Mouse (Mus musculus) C2C12 (cell line): ENCODE measurements at regions not wholly inside any gene's neighbourhood (a gene's known extent, or its start where the extent isn't known, plus 50 kb on each side); places are given as distances from the start of the nearest gene placed in this dataset.
"Not testable (repeated sequence)": the region's sequence is repeated elsewhere in the genome, so short reads cannot be mapped to it uniquely, and the experiment has no call there.

ENCODE experiments used
- H3K27me3 ChIP-seq: one replicate; pipeline ENCODE4 v1.6.1; 2011; ENCODE audit not compliant: control insufficient read depth, insufficient read depth, insufficient read length
- H3K36me3 ChIP-seq: one replicate; pipeline ENCODE4 v1.6.1; 2011; ENCODE audit not compliant: control insufficient read depth, insufficient read depth
- H3K4me3 ChIP-seq: one replicate; pipeline ENCODE4 v1.5.1; 2011; ENCODE audit warnings: mild to moderate bottlenecking, control low read depth; ENCODE audit not compliant: poor library complexity, insufficient read depth, severe bottlenecking
- H3K79me2 ChIP-seq: one replicate; pipeline ENCODE4 v1.6.1; 2011; ENCODE audit not compliant: control insufficient read depth, insufficient read depth
- H3K79me3 ChIP-seq: one replicate; pipeline ENCODE4 v1.6.1; 2011; ENCODE audit warnings: low read depth, control low read depth
- H3ac ChIP-seq: one replicate; pipeline ENCODE3; 2011; ENCODE audit warnings: low read depth; ENCODE audit not compliant: control insufficient read depth, insufficient read length
- CEBPB ChIP-seq: IDR thresholded peaks from one replicate; pipeline ENCODE4 v1.6.1; 2011; ENCODE audit warnings: low read depth, mild to moderate bottlenecking, control low read depth, moderate library complexity
- CTCF ChIP-seq: IDR thresholded peaks from one replicate; pipeline ENCODE4 v1.5.1; 2011; ENCODE audit not compliant: control insufficient read depth, insufficient read depth, insufficient read length
- FOSL1 ChIP-seq: IDR thresholded peaks from one replicate; pipeline ENCODE4 v1.8.0; 2011; ENCODE audit warnings: mild to moderate bottlenecking, low read length; ENCODE audit not compliant: poor library complexity, insufficient read depth, severe bottlenecking
- MAX ChIP-seq: IDR thresholded peaks from one replicate; pipeline ENCODE4 v1.6.1; 2011; ENCODE audit warnings: mild to moderate bottlenecking, control low read depth
- MYOD1 ChIP-seq: IDR thresholded peaks from one replicate; pipeline ENCODE4 v1.6.1; 2011; ENCODE audit warnings: low read depth; ENCODE audit not compliant: control insufficient read depth, insufficient read length
- MYOG ChIP-seq: IDR thresholded peaks from one replicate; pipeline ENCODE4 v1.6.1; 2011; ENCODE audit not compliant: control insufficient read depth, insufficient read length; ENCODE audit errors: extremely low read depth
- USF1 ChIP-seq: IDR thresholded peaks from one replicate; pipeline ENCODE4 v1.6.1; 2011; ENCODE audit warnings: low read depth, mild to moderate bottlenecking, control low read depth, moderate library complexity

GRCm38 (mm10) chr13:4790414-4790813 lies 181.4 kb upstream of the Akr1e1 start:
- no peaks in the 10 kb centered on the region for H3K79me2 ChIP-seq
- no peaks in the 10 kb centered on the region for H3K79me3 ChIP-seq
- TF ChIP-seq CTCF = no peak
- no peak for TF ChIP-seq FOSL1
- TF ChIP-seq USF1 = no peak
- TF ChIP-seq CEBPB = no peak
- no peak for TF ChIP-seq MYOD1
- TF ChIP-seq MAX = no peak
- no peak for TF ChIP-seq MYOG
- no peaks in the 10 kb centered on the region for H3K27me3 ChIP-seq
- no peak overlapping the region for H3ac ChIP-seq
- H3K4me3 ChIP-seq = no peak overlapping the region
- H3K36me3 ChIP-seq = no peaks in the 10 kb centered on the region

- H3K4me3 ChIP-seq = no peak overlapping the region
- no peaks in the 10 kb centered on the region for H3K36me3 ChIP-seq
- no peak overlapping the region for H3ac ChIP-seq
- no peaks in the 10 kb centered on the region for H3K27me3 ChIP-seq
- TF ChIP-seq FOSL1 (no peak), USF1 (no peak), CEBPB (no peak)
- H3K79me2 ChIP-seq = no peaks in the 10 kb centered on the region
- H3K79me3 ChIP-seq = no peaks in the 10 kb centered on the region
Measured at GRCm38 (mm10) chr13:4783290-4783689, 174.3 kb upstream of the Akr1e1 start.

DNA sequence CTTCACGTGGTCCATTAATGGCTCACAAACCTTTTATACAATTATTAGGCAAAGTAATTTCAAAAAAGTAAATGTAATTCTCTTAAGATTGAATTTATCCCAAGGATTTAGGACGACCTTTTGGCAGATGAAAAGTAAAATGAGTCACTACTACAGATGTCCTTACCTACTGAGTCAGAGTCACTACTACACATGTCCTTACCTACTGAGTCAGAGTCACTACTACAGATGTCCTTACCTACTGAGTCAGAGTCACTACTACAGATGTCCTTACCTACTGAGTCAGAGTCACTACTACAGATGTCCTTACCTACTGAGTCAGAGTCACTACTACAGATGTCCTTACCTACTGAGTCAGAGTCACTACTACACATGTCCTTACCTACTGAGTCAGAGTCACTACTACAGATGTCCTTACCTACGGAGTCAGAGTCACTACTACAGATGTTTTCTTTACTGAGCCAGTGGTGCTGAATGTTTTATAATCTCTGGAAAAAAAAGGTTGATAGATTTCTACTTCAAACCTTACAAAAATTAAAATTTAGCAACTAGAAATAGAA lies 169.4 kb upstream of the Akr1e1 start:
- H3K36me3 ChIP-seq, H3K27me3 ChIP-seq, H3ac ChIP-seq, H3K4me3 ChIP-seq, H3K79me3 ChIP-seq, H3K79me2 ChIP-seq: not testable (repeated sequence)

- Histone ChIP-seq H3K36me3 (no peaks in the 10 kb centered on the region), H3ac (no peak overlapping the region), H3K79me2 (no peaks in the 10 kb centered on the region), H3K4me3 (no peak overlapping the region), H3K79me3 (no peaks in the 10 kb centered on the region), H3K27me3 (no peaks in the 10 kb centered on the region)
- no peak for TF ChIP-seq MYOD1
- TF ChIP-seq MYOG = no peak
- peak; percentile 17 for TF ChIP-seq CTCF
- TF ChIP-seq MAX = no peak
- no peak for TF ChIP-seq FOSL1
Measured at GRCm38 (mm10) chr13:4776855-4777254, 167.9 kb upstream of the Akr1e1 start.

GRCm38 (mm10) chr13:4772324-4772723 lies 163.3 kb upstream of the Akr1e1 start:
- TF ChIP-seq MYOG = no peak
- no peak for TF ChIP-seq MYOD1
- TF ChIP-seq FOSL1 = no peak
- peak; percentile 17 for TF ChIP-seq CEBPB
- TF ChIP-seq USF1 = no peak
- TF ChIP-seq MAX = no peak
- TF ChIP-seq CTCF = no peak
- Histone ChIP-seq H3K79me2 (no peaks in the 10 kb centered on the region), H3K36me3 (no peaks in the 10 kb centered on the region), H3ac (no peak overlapping the region), H3K79me3 (no peaks in the 10 kb centered on the region), H3K27me3 (no peaks in the 10 kb centered on the region), H3K4me3 (no peak overlapping the region)

DNA sequence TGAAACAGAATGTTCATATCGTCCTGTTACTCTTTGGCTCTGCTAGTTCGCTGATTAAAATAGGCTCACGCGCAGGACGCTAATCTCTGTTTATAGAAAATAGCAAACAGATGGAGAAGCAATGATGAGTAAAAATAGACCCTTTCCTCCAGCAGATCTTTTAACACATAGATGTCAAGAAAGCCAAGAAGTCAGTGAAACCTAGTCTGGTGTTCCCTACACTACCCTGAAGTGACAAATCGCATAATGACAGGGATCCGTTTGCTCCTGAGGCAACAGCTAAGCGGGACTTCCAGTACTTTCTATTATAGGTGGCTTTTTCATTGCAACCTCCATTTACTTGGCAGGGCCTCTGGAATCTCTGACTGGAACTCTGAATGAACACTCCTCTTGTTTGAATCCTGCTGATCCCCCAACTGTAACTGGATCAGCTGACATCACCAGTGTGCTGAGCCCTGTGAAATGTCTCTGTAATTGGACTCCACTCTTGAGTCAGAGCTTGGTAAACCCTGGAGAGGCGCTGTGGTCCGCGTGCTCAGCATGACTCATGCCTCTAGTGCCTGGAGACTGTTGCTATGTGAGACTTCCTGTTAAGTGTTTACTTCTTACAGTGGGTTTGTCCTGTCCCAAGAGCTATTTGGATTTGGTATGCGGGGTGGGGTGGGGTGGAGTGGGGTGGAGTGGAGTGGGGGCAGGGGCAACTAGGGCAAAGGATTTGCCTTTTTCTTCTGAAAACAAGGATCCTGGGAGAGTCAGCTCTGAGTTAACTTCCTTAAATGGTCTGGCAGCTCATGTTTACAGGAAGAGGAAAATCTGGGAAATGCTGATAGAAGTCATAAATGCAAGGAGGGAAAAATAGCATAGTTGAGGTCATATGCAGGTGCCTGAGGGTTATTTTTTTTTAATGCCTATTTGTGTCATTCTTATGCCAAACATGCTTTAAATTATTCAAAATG lies 162.4 kb upstream of the Akr1e1 start:
- Histone ChIP-seq H3K27me3 (no peaks in the 10 kb centered on the region), H3K4me3 (no peak overlapping the region), H3ac (no peak overlapping the region), H3K79me3 (no peaks in the 10 kb centered on the region), H3K79me2 (no peaks in the 10 kb centered on the region), H3K36me3 (no peaks in the 10 kb centered on the region)
- TF ChIP-seq CEBPB = peak; percentile 47
- peak; percentile 54 for TF ChIP-seq MAX
- no peak for TF ChIP-seq CTCF
- TF ChIP-seq FOSL1 = peak; percentile 85
- no peak for TF ChIP-seq MYOG
- no peak for TF ChIP-seq MYOD1
- TF ChIP-seq USF1 = peak; percentile 79
